Mouse (Mus musculus) testis, postnatal 10 days (tissue): Measurements from ENCODE around the gene Furin.

Experiments
- DNase-seq: peaks from one replicate; pipeline ENCODE4 v3.0.0; 2021; ENCODE audit warnings: low spot score

The Furin gene

DNA sequence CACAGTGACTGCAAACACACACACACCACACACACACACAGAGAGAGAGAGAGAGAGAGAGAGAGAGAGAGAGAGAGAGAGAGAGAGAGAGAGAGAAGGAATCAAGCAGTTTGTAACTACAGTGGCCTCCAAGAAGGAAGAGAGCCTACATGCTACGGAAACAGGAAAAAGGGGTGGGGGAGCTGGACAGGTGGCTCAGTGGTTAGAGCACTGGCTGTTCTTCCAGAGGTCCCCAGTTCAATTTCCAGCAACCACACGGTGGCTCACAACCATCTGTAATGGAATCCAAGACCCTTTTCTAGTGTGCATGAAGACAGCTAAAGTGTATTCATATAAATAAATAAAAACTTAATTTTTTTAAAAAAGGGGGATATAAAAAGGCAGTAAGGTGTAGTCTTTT, 32.6 kb downstream of the Furin start:
- DNase-seq = no peak

DNA sequence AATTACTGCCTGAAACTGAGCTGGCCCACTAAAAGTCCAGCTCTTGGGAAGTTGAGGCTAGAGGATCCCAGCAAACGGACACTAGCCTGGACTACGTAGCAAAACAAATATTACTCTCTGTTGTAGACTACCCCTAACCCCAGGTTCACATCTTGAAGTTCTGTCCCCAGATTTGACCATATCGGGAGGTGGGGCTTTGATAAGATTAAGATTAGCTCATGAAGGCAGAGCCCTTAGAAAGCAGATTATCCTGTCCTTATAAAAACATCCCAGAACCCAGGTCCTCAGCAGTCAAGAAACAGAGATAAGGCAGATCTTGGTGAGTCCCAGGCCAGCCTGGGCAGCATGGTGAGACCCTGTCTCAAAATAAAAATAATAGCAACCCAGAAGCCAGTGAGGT, 33.1 kb downstream of the Furin start:
- no peak for DNase-seq

DNA sequence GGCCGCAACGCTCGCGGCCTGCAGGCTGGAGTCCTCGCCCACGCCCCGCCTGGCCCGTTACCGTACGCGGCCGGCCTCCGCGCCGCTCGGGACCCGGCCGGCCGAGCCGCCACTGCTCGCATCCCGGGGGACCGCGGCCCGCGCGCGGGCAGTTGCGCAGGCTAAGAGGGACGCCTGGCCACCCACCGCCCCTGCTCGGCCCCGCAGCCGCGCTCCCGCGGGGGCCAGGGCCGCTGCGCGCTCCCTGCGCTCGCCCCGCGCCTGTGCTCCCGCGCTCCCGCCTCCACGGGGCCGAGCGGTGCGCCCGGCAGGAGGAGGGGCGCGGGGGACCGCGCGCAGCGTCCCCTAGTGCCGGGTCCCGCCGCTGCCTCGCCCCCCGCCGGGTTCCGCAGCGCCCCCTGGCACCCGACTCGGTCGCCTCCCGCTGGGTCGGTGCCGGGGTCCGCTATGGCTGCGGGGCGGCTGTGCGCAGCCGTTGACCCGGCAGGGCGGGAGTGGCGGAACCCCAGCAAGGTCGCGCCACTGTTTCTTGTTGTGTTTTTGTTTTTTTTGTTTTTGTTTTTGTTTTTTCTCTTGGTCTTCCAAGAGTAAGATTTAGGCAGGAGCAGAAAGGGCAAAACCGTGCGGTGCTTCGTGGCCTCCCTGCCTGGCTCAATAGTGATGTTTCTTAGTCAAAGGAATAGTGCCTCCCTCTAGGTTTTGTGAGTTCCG, 34.0 kb downstream of the Furin start, which contains the start of gene Man2a2:
Gene Man2a2 (minus strand): TSS at position 335 of the 711 bp plus-strand sequence.
- peak; percentile 92 for DNase-seq

DNA sequence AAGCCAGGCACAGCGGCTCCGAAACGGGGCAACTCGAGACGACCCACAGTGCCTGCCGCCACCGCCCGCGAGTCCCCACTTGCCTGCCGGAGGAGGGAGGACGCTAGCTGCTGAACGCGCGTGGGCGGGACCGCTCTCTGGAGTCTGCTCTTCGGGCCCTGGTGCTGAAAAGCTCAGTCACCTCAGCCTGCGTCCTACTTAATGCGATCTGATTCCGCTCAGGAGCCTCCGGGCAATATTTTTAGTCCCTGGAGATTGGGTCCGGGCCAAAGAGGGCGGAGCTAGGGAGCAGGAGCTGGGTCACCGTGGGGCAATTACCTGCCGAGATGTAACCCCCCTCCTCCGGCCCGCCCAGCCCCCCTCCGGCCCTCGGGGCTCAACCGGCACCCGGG, 34.6 kb downstream of the Furin start:
- peak; percentile 94 for DNase-seq

DNA sequence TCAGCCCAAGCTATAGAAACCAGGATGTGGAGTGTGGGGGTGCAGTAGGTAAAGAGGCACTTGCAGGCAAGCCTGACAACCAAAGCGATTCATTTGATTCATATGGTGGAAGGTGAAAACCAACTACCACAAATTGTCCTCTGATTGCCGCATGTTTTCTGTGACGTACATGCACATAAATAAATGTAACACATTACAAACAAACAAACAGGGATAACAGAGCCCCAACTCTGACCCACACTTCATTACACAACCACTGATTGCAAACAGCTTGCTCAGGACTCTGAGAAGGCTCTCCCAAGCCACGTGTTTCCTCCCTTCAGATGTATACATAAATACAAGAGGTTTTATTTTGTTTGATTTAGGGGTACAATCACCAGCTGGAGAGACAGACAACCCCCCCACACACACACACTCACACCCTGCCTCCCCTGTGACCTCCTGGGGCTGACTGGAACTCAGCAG, 35.2 kb downstream of the Furin start:
- no peak for DNase-seq

DNA sequence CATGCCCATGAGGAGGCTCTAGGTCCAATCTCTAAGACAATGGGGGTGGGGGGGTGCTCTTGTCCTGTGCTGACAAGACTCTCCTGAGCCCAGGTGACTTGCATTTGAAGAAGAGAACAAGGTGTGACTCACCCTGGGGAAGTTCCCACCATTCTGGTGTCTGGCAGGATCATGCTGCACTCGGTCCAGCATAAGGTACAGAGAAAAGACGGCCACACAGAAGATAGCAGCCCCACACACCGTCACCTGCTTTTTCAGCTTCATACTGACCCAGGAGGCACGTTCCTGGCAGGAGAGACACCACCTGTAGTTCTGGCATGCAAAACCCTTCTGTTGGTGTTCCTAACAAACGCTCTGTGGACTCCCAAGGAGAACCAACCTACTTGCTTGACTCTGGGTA, 35.8 kb downstream of the Furin start:
- DNase-seq = no peak

DNA sequence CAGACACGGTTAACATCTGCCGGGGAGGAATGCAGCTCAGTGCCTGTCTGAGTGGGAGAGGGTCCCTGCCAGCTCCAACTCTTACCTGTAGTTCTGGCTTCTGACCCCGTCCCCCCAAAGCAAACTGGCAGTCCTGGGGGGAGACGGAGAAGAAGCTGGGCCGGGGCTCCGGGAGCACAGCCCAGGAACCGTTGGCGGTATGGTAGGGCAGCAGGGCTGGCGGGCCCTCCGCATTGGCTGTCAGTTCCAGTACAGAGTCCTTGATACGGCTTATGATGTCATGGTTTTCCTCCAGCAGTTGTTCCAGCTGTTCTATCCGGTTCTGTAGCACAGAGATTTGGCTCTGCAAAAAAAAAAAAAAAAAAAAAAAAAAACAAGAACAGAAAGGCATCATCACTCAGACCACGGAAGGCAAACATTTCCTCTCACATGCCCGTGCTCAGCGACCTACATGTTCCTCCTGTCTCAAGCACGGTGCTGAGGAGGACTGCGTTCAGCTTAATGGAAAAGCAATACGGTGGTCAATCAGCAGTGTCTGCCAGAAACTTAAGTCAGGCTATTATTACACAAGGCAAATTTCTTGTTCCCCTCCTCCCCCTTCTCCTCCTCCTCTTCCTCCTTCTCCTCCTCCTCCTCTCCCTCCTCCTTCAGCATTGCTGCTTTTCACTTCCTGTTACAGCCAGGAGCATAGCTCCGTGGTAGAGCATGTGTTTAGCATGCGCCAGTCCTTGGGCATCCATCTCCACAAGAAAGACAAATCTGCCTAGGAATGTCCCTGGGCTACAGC, 36.4 kb downstream of the Furin start:
- DNase-seq = no peak

DNA sequence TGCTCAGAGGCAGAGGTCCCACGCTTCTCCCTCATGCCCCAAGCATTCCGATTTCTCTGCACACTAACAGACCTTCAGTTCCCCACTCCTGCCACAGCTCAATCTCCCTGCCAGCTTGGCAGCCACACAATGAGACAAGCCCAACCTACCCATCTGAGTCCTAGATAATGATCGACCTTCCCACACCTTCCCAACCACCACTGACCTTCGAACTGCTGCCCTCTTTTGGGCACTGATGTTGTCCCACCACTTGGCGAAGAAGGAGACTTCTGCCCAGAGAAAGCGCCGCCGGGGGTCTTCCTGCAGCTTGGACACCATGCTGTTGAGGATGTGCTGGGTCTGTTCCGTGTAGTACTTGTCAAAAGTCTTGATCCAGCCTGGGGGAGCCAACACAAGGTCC, 37.2 kb downstream of the Furin start:
- DNase-seq = no peak

DNA sequence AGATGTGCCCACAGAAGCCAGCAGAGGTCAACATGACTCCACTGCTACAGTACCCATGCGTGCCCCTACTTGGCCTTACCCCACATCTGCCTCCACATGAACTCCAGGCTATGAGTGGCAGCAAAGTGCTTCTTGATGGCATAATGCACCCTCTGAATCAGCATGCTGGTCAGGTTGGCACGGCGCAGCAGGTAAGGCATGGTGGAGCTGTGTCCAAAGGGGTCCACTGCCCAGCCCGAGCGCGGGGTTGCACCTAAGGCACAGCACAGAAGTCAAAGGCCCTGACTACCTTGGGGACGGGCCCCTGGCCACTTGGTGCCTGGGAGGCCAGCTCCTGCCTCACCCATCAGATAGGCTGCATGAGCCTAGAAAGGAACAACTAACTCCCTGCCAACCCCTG, 38.0 kb downstream of the Furin start:
- no peak for DNase-seq

DNA sequence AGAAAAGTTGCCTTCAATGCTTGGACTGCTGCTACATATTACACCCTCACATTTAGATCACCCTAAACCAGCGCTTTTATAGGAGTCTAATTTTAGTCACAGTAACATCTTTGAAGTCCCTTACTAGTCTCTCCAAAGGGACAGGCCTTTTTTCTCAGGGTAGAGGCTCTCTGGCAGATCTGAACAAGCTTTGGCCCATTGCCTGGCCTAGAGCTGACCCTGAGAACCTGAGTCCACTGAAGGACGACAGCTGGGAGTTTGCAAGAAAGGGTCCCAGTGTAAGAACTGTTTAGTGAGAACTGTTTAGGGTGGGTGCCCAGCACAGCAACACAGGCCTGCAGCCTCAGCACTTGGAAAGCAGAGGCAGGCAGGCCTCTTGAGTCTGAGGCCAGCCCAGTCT, 39.5 kb downstream of the Furin start:
- DNase-seq = peak; percentile 59

DNA sequence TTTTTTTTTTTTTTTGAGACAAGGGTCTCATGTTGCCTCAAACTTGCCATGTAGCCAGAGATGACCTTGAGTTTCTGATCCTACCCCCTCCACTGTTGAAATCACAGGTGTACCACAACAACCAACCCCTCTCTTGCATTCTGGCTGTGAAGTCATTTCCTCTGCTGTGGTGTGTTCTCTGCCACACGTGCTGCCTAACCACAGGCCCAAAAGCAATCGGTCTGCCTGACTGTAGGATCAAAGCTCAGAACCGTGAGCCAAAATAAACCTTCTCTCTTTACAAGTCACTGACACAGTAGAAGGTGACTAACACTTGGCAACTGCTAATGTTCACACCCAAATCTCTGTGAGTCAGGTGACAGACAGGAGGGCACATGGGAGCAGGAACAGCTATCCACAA, 44.8 kb downstream of the Furin start:
- DNase-seq = no peak

DNA sequence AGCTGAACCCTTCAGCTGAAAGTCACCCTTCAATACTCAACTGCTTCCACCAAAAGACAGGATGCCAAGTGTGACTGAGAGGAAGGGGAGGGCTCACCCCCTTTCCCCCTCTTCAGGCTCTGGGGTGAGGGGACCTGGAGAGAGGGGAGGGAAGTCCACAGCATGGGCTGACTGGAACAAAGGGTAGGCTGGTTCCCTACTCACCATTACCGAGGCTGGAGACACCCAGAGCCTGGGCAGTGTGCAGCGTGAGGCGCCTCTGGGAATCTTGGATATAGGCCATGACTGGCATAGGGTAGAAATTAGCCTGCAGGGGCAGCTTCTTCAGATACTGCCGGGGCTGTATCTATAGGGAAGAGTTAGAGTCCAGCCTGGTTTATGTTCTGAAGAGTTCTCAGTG, 47.2 kb downstream of the Furin start:
- DNase-seq = no peak

DNA sequence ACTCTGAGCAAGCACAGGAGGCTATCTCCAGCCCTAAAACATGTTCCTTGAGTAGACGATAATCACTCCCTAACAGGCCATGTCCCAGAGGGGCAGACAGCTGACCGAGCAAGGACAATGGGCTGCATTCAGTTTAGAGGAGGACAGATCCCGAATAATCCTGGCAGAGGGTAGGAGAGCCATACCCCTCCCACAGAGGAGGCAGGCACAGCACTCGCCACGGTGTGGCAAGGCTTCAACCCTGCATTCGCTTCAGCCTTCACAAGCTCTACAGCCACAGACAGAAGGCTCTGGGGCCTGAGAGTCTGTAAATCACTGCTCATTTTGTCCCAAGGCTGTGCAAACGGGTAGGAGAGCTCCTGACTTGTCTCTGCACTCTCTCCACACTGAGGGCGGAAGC, 48.1 kb downstream of the Furin start:
- DNase-seq = peak; percentile 54

DNA sequence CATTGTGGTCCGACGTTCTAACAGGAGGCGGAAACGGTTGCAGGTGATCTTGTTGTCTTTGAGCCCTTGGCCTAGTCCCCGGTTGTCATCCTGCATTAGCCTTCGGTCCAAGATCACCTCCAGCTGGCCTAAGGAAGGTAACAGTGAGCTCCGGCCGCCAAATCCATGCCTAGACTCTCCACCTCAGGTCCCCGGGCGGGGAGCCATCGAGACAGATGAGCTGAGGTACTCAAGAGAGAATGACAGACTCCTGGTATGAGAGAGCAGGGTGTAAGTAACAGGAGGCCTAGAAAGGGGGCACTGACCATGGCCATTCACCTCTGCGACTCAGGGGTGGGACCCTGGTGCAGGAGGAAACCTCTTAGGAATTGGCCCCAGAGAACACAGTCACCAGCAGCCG, 48.9 kb downstream of the Furin start:
- DNase-seq = no peak

DNA sequence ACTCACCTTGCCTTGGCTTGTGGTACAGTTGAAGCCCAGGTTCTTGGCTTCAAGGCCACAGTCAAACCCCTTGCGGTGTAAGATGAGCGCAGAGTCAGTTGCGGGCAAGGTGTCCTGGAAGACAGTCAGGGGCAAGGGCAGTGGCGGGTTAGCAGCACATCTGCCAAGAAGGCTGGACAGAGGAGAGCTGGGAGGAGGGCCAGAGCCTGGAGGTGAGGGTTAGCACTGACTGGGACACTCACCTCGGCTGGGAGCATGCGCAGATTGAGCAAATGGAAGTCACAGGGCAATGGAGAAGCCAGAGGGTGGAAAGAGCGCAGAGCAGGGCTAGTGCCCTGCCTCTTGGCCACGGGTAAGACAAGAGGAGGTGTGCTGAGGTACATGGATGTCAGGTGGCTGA, 52.3 kb downstream of the Furin start:
- no peak for DNase-seq

DNA sequence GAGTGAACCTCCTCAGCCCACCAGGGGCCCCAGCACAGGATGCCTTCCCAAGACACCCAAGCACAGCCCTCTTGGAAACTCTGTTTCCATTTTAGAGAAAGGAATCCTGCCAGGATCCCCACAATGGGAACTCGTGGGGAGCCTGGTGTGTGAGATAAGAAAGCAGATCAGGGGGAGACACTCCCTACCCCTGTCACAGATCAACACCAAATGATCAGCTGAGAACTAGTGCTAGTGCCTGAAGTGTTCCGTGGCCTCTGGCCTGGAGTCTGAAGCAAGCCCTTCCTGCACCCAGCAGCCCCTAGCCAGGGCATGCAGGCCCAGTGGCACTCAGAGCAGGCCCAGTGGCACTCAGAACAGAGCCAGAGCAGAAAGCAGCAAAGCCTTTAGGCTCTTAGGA, 54.4 kb downstream of the Furin start:
- no peak for DNase-seq

DNA sequence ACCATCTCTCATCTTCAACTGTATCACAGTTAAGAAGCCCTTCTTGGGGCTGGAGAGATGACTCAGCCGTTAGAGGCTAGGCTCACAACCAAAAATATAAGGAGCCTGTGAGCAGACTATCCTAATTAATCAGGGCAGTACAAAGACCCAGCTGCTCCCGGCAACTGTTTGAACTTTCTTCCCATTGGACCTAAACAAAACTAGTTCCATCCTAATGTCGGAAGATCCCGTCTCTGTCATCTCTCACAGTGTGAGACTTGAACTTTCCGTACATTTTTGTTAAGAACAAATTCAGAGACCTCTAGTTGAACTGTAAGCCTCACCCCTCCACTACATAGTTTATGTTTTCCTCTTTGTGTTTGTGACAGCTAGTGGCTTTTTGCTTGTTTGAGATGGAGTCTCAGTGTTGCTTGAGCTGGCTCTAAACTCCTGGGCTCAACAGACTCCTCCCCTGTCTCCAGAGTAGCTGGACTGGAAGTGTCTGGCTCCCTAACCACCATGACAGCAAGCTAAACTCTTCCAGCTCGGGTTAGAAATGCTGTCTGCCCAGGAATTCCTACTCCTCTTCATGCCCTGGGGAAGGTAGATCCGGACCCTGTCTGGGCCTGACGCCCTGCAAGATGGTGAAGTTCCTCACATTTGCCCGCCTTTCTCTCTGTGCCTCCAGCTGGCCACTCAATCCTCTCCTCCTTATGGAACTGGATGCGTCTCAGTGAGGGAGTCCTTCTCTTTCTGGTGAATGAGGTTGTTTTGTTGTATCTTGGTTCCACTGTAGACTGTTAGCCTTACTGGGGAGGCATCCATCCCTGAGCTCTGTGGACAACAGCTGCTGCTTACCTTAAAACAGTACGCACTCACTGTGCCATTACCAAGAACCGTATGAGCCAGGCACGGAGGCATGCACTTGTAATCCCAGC, 57.3 kb downstream of the Furin start:
- DNase-seq = no peak

DNA sequence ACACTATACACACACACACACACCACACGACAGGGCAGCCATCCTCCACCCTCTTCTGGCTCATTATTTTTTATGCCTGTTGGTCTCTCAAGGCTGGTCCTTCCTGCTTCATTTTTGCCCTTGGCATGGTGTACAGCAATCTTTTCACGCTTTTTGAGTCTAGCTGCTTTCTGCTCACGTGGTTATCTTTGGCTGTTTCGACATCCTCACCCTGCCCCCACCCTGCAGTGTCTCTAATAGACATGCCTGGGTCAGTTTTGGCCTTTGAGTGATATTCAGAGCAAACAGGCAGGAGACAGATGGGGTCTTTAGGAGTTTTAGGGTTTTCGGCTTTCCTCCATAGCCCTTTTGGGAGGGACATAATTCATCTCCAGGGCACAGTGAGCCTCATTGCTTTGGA, 58.4 kb downstream of the Furin start:
- no peak for DNase-seq

DNA sequence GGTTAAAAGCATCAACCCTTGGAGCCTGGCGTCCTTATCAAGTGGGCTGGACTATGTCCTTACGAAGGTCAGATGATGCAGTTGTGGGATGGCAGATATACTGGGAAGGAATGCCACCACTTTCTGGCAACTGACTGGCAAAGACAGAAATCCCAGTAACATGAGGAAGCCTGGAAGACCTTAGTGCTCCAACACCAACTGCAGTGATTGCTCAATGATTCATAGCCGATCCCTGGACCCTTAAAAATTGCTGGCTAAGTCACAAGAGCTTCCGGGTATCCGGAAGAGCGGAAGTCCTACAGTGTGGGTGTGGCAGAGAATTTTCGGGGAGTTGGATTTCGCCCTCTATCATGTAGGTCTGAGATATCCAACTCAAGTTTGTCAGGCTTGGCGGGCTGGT, 59.1 kb downstream of the Furin start:
- DNase-seq = no peak

DNA sequence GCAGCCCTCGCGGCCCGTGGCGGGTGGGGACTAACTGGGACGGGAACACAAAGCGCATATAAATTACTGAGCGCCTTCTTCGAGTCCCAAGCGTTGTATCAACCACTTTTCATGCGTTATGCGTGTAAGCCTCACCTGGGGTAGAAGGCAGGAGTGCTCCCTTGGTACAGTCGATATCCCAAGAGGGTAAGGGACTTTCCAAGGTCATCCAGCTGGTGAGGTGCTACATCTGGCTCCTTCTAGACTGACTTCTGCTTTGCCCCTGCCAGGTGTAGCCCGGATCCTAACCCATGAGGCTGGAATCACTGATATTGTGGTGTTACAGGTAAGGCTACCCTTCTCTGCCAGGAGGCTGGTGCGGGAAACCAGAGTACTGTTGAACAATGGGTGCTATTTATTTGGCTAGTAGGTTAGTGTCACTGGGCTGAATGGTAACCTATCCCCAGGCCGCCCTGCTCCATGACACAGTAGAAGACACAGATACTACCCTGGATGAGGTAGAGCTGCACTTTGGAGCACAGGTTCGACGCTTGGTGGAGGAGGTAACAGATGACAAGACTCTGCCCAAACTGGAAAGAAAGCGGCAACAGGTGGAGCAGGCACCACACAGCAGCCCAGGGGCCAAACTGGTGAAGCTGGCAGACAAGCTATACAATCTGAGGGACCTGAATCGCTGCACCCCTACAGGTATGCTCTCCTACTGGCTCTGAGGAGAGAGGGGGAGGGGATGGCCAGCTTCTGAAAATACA, 61.8 kb downstream of the Furin start:
- DNase-seq = no peak

DNA sequence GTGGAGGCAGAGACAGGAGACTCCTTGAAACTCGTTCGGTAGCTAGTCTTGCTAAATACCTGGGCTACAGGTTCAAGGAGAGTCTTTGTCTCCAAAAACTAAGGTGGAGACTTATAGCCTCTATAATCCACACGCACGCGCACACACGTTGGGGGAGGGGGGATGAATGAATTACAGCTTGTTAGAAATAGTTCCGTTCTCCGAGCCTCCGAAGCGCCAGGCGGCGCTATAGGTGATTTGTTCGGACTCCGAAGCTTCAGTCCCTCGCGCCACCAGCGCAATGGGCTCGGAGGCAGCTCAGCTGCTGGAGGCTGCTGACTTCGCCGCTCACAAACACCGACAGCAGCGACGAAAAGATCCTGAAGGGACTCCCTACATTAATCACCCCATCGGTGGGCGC, 62.4 kb downstream of the Furin start, which contains the start of gene Hddc3:
Gene Hddc3 (plus strand): TSS at position 247 of the 400 bp plus-strand sequence.
- DNase-seq = peak; percentile 97

DNA sequence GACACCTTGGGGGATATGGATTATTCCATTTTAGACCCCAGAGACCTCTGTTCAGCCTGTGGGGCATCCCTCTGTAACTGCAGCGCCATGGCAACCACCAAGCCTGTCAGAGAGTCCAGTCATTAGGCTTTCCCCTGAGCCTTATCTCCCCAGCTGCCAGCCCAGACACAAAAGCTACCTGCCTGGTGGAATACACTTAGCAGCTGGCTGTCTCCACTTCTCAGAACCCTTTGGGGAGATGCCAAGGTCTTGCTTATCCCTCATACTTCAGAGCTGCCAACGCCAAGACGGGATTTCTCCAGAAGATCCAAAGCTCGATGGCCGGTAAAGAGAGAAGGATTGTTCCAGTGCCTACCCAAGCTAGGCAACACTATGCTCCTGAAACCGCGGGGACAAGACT, 63.4 kb downstream of the Furin start:
- no peak for DNase-seq
